Mouse (Mus musculus) stomach, postnatal 0 days (tissue): ENCODE results near the gene Lgr5.

Experiments used
- CTCF ChIP-seq: IDR thresholded peaks from 2 replicates; pipeline ENCODE4 v1.5.1; 2016; ENCODE audit warnings: antibody characterized with exemption, low read depth, mild to moderate bottlenecking, moderate library complexity
- EP300 ChIP-seq: optimal IDR thresholded peaks from 2 replicates; pipeline ENCODE3; 2016; ENCODE audit warnings: antibody characterized with exemption

DNA sequence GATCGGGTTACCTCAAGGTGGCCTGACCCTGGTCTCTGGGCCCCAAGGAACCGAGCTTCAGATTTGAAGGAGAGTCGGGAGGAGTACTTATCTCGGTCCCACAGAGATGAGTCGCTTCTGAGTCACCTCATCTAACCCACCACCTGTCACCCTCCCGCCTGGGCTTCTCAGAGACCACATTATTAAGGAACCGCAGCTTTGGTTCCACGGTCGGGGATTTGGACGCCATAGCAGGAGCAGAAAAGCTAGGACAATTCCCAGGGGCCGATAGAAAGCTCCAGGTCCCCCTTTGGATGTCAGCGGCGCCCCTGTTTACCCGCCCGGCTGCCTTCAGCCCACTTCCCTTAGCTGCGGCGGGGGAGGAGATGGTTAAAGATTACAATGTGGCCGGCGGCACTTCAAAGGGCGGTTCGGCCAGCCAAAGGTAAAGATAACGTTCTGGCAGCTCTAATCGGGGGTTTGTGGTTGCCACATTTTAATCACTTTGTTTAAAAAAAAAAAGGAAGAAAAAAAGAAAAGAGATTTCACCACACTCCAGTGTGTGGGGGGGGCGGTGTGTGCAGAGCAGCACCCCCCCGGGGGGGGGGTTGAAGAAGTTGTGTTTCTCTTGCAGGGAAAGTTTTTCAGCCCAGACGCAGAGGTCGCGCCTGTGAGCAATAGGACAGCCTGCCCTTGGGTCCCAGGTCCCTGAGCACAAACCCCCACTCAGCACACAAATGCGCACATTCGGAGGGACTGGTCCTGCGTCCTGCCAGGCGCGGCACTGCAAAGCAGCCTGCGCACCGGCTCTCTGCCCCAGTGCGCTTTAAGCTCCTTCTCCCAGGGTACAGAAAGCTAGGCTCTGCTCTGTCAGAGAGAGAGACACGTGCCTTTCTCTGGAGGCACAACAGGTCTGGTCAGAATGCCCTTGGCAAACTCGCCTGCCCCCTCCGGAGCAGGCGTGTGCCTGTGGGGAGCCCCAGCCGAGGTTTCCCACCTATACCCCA is 1.0 kb downstream of the Lgr5 start:
- TF ChIP-seq CTCF: no peak
- no peak for TF ChIP-seq EP300
